Mouse (Mus musculus): ENCODE results near the gene Slc25a41. TPM values are rescaled to one million over a fixed set of nuclear protein-coding genes. Genes with fewer than 3 reads are reported as not detected.

Gene Slc25a41
- polyA plus RNA-seq, 1 experiment from 2014 or later: not detected

DNA sequence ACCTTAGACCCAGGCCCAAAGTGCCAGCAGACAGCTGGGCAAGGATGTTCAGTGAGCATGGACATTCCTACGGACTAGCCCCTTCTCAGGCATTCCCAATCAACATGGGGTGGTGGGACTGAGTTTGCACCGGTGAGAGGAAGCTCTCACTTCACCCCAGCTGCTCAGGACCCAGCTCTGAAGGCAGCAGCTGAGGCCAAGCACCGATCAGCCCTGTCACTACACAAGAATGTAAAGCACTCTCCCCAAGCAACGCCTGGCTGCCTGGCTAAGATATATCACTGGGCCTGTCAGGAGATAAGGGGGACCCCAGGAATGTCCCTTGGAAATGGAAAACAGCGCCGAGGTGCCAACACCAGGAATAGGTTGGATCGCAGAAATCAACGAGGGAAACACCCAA is 40.2 kb downstream of the Slc25a41 start:
- DNase-seq (no peak), ATAC-seq (no peak)
- Histone ChIP-seq H3K36me3 (replicated peaks; ENCODE audit: insufficient read depth, low read length) (peaks cover 35% of the 10 kb centered on the region), H3K9ac (replicated peaks) (no peak overlapping the region), H3K4me2 (ENCODE audit: low read depth, low read length) (no peak overlapping the region), H3K27ac (ENCODE audit: low read depth) (no peak overlapping the region), H3K27me3 (ENCODE audit: insufficient read depth, low read length) (no peaks in the 10 kb centered on the region), H3K4me1 (ENCODE audit: insufficient read depth) (peaks cover 8% of the 10 kb centered on the region), H3K4me3 (ENCODE audit: low read depth, low read length) (no peak overlapping the region), H3K9me3 (ENCODE audit: low read length) (no peaks in the 10 kb centered on the region)
- no peak for TF ChIP-seq CTCF (IDR thresholded peaks at IDR 0.05; ENCODE audit: low read depth)
- no peak for TF ChIP-seq EP300 (IDR thresholded peaks at IDR 0.05; ENCODE audit: low read depth)
- WGBS (ENCODE audit: insufficient replicate concordance): 54% methylated on average over 8 of the region's 8 CpGs

GRCm38 (mm10) chr17:56999968-57000609 is 41.4 kb downstream of the Slc25a41 start, which contains the start of gene Pspn:
Gene Pspn, minus strand, starts transcription at chr17:57000018.
- DNase-seq (no peak), ATAC-seq (no peak)
- Histone ChIP-seq H3K4me1 (ENCODE audit: insufficient read depth) (peaks cover 8% of the 10 kb centered on the region), H3K36me3 (replicated peaks; ENCODE audit: insufficient read depth, low read length) (peaks cover 33% of the 10 kb centered on the region), H3K4me3 (ENCODE audit: low read depth, low read length) (no peak within 1 kb of the TSS), H3K4me2 (ENCODE audit: low read depth, low read length) (no peak within 1 kb of the TSS), H3K9me3 (ENCODE audit: low read length) (no peaks in the 10 kb centered on the region), H3K27ac (ENCODE audit: low read depth) (no peak within 1 kb of the TSS), H3K9ac (replicated peaks) (no peak within 1 kb of the TSS), H3K27me3 (ENCODE audit: insufficient read depth, low read length) (no peaks in the 10 kb centered on the region)
- TF ChIP-seq EP300 (IDR thresholded peaks at IDR 0.05; ENCODE audit: low read depth): no peak
- TF ChIP-seq CTCF (IDR thresholded peaks at IDR 0.05; ENCODE audit: low read depth): no peak
- 88% methylated on average over 9 of the region's 9 CpGs for WGBS (ENCODE audit: insufficient replicate concordance)

- Histone ChIP-seq H3K36me3 (replicated peaks; ENCODE audit: insufficient read depth, low read length) (peaks cover 37% of the 10 kb centered on the region), H3K4me1 (ENCODE audit: insufficient read depth) (peaks cover 8% of the 10 kb centered on the region), H3K9ac (replicated peaks) (no peak overlapping the region), H3K4me2 (ENCODE audit: low read depth, low read length) (no peak overlapping the region), H3K9me3 (ENCODE audit: low read length) (no peaks in the 10 kb centered on the region), H3K27me3 (ENCODE audit: insufficient read depth, low read length) (no peaks in the 10 kb centered on the region), H3K27ac (ENCODE audit: low read depth) (no peak overlapping the region), H3K4me3 (ENCODE audit: low read depth, low read length) (no peak overlapping the region)
- TF ChIP-seq CTCF (IDR thresholded peaks at IDR 0.05; ENCODE audit: low read depth) (no peak), EP300 (IDR thresholded peaks at IDR 0.05; ENCODE audit: low read depth) (no peak)
- no peak for DNase-seq
- WGBS (ENCODE audit: insufficient replicate concordance): 86% methylated on average over 9 of the region's 9 CpGs
- ATAC-seq: no peak
These were observed 42.0 kb downstream of the Slc25a41 start for GRCm38 (mm10) chr17:56999414-56999813.

GRCm38 (mm10) chr17:56997029-56997667 is 44.3 kb downstream of the Slc25a41 start, which contains the start of gene Alkbh7:
Gene Alkbh7, plus strand, starts transcription at chr17:56997339.
- Histone ChIP-seq H3K36me3 (replicated peaks; ENCODE audit: insufficient read depth, low read length) (peaks cover 42% of the 10 kb centered on the region), H3K4me1 (ENCODE audit: insufficient read depth) (peaks cover 8% of the 10 kb centered on the region), H3K9me3 (ENCODE audit: low read length) (no peaks in the 10 kb centered on the region), H3K27ac (ENCODE audit: low read depth) (peak within 1 kb of the TSS; percentile 77), H3K4me2 (ENCODE audit: low read depth, low read length) (peak within 1 kb of the TSS; percentile 70), H3K9ac (replicated peaks) (peak within 1 kb of the TSS; percentile 71), H3K27me3 (ENCODE audit: insufficient read depth, low read length) (no peaks in the 10 kb centered on the region), H3K4me3 (ENCODE audit: low read depth, low read length) (peak within 1 kb of the TSS; percentile 86)
- 0 out of 2 replicates have a peak, but pooled peaks have one; percentile 52 for TF ChIP-seq EP300 (IDR thresholded peaks at IDR 0.05; ENCODE audit: low read depth)
- peak; percentile 97 for TF ChIP-seq CTCF (IDR thresholded peaks at IDR 0.05; ENCODE audit: low read depth)
- ATAC-seq: peak; percentile 100
- under 1% methylated on average over 38 of the region's 38 CpGs for WGBS (ENCODE audit: insufficient replicate concordance)
- DNase-seq: peak; percentile 96

DNA sequence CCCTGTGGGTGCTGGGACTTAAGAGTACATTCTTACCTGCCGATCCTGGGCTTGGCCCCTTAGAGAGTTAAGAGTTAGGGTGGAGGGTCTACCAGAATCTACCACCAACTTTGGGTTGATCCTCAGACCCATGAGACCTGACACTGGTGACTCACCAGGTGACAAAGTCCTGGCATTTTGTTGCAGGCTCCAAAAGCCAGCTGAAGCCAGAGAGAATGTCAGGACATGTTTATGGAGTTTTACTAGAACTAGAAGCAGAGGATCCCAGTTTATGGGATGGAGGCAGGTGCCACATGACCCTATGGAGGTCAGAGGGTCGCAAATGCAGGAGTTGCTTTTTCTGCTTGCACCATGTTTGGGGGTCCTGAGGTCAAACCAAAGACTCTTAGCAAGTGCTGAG is 44.9 kb downstream of the Slc25a41 start:
- Histone ChIP-seq H3K4me3 (ENCODE audit: low read depth, low read length) (no peak overlapping the region), H3K27ac (ENCODE audit: low read depth) (no peak overlapping the region), H3K36me3 (replicated peaks; ENCODE audit: insufficient read depth, low read length) (peaks cover 42% of the 10 kb centered on the region), H3K27me3 (ENCODE audit: insufficient read depth, low read length) (no peaks in the 10 kb centered on the region), H3K9me3 (ENCODE audit: low read length) (no peaks in the 10 kb centered on the region), H3K9ac (replicated peaks) (no peak overlapping the region), H3K4me2 (ENCODE audit: low read depth, low read length) (peak overlapping the region; percentile 70), H3K4me1 (ENCODE audit: insufficient read depth) (peaks cover 8% of the 10 kb centered on the region)
- WGBS (ENCODE audit: insufficient replicate concordance): 54% methylated on average over 2 of the region's 2 CpGs
- DNase-seq: no peak
- no peak for TF ChIP-seq CTCF (IDR thresholded peaks at IDR 0.05; ENCODE audit: low read depth)
- no peak for TF ChIP-seq EP300 (IDR thresholded peaks at IDR 0.05; ENCODE audit: low read depth)
- ATAC-seq: no peak

DNA sequence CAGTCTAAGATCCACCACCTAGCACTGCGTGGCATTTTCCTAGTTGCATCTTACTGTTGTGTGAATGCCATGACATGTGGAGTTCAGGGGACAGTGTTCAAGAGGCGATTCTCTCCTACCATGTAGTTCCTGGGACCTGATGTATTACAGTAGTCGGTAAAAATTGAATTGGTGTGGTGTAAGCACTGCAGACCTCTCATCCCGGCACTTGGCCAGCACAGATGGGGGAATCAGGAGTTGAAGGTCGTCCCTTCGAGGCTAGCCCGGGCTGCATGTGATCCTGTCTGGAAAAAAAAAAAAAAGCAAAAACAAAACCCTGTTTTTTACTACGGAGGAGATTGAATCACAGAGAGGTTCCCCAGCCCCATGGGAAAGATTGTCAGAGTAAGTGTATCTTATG is 46.4 kb downstream of the Slc25a41 start:
- Histone ChIP-seq H3K27ac (ENCODE audit: low read depth) (no peak overlapping the region), H3K9ac (replicated peaks) (no peak overlapping the region), H3K4me1 (ENCODE audit: insufficient read depth) (peaks cover 15% of the 10 kb centered on the region), H3K27me3 (ENCODE audit: insufficient read depth, low read length) (no peaks in the 10 kb centered on the region), H3K36me3 (replicated peaks; ENCODE audit: insufficient read depth, low read length) (peaks cover 42% of the 10 kb centered on the region), H3K4me3 (ENCODE audit: low read depth, low read length) (no peak overlapping the region), H3K9me3 (ENCODE audit: low read length) (no peaks in the 10 kb centered on the region), H3K4me2 (ENCODE audit: low read depth, low read length) (no peak overlapping the region)
- 82% methylated on average over 8 of the region's 8 CpGs for WGBS (ENCODE audit: insufficient replicate concordance)
- DNase-seq (no peak), ATAC-seq (no peak)
- no peak for TF ChIP-seq EP300 (IDR thresholded peaks at IDR 0.05; ENCODE audit: low read depth)
- no peak for TF ChIP-seq CTCF (IDR thresholded peaks at IDR 0.05; ENCODE audit: low read depth)
